8 mouse cellular contexts compared by ENCODE assay signal in the genomic region with DNA sequence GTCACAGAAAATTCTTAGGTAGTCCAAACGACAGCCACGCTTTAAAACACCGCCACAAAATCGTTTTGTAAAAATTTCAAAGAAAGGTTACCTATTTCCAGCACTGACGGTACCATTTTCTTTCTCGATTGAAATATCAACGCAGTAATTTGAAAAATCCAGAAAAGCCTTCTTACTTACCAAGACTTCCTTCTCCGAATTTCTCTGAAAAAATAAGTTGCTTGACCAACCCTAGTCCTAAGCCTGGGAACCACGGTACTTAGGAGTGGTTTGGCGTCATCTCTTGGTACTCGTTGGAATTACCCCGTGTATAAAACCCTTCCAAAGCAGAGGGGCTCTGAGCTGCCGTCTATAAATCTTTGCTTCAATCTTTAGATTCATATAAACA. TPM values are rescaled to one million over a fixed set of nuclear protein-coding genes. Genes with fewer than 3 reads are reported as not detected.
DNase-seq lines count a peak whose midpoint lies in the region; ATAC-seq and TF ChIP-seq lines count a peak whose summit lies in the region.

Gene Tlr6, minus strand, starts transcription at position 255 of the 388 bp plus-strand sequence.

- ATAC-seq in G1E (ENCODE audit: extremely low read depth, insufficient number of reproducible peaks, low FRiP score, poor library complexity, severe bottlenecking): no peak
- ATAC-seq in kidney, postnatal 0 days (replicated peaks; ENCODE audit: low FRiP score, low read depth): no peak
- ATAC-seq in megakaryocyte progenitor cell, adult 5-6 weeks (replicated peaks; ENCODE audit: poor library complexity): peak; percentile 49; the same call in 1 of the 2 replicates

- DNase-seq in layer of hippocampus, adult 2 months (ENCODE audit: low spot score in 2 of 2): peak; percentile 29 to 60
- no peak for DNase-seq in layer of hippocampus, postnatal 36 days
- DNase-seq in G1E (ENCODE audit: low spot score): peak; percentile 15
- DNase-seq in cerebellum, postnatal 36 days: peak; percentile 21 to 24
- DNase-seq in kidney, postnatal 0 days (ENCODE audit: low spot score): peak; percentile 67
- peak; percentile 66 for DNase-seq in thymus, postnatal 25 days
- DNase-seq in embryonic facial prominence, embryonic 10.5 days (ENCODE audit: low spot score): no peak

- H3K4me3 ChIP-seq in layer of hippocampus, adult 2 months: peak within 1 kb of the TSS; percentile 42
- H3K4me3 ChIP-seq in G1E (ENCODE audit: low read depth, low read length): no peak within 1 kb of the TSS
- H3K4me3 ChIP-seq in kidney, postnatal 0 days (replicated peaks; ENCODE audit: low read depth, low read length): 0 out of 2 replicates have a peak within 1 kb of the TSS, but pooled peaks have one; percentile 5
- no peak within 1 kb of the TSS for H3K4me3 ChIP-seq in embryonic facial prominence, embryonic 10.5 days

- no peaks in the 10 kb centered on the region for H3K4me1 ChIP-seq in G1E (ENCODE audit: insufficient read depth, low read depth, low read length)
- H3K4me1 ChIP-seq in kidney, postnatal 0 days (replicated peaks; ENCODE audit: insufficient read depth, low read length): no peaks in the 10 kb centered on the region
- H3K4me1 ChIP-seq in embryonic facial prominence, embryonic 10.5 days: no peaks in the 10 kb centered on the region

- peak; percentile 88 for TF ChIP-seq CTCF in layer of hippocampus, adult 2 months (conservative IDR thresholded peaks at IDR 0.05)
- peak; percentile 66 for TF ChIP-seq CTCF in G1E (IDR thresholded peaks at IDR 0.05; ENCODE audit: low read depth, low read length)
- peak; percentile 52 for TF ChIP-seq CTCF in kidney, postnatal 0 days (IDR thresholded peaks at IDR 0.05; ENCODE audit: low read depth)

- peak within 1 kb of the TSS; percentile 40; the same call in 1 of the 2 replicates for H3K27ac ChIP-seq in layer of hippocampus, adult 2 months
- peak within 1 kb of the TSS; percentile 37; the same call in 1 of the 2 replicates for H3K27ac ChIP-seq in kidney, postnatal 0 days
- H3K27ac ChIP-seq in embryonic facial prominence, embryonic 10.5 days (replicated peaks): no peak within 1 kb of the TSS

- peak within 1 kb of the TSS; percentile 38 for H3K4me2 ChIP-seq in kidney, postnatal 0 days (ENCODE audit: low read length)

- WGBS in kidney, postnatal 0 days: 73% methylated on average over 13 of the region's 13 CpGs
- WGBS in embryonic facial prominence, embryonic 10.5 days: 85% methylated on average over 13 of the region's 13 CpGs

- 0 out of 2 replicates have a peak, but pooled peaks cover 3% of the 10 kb centered on the region for H3K27me3 ChIP-seq in G1E (ENCODE audit: insufficient read depth, low read length)
- no peaks in the 10 kb centered on the region for H3K27me3 ChIP-seq in kidney, postnatal 0 days (ENCODE audit: insufficient read depth, low read length)
- H3K27me3 ChIP-seq in embryonic facial prominence, embryonic 10.5 days (replicated peaks; ENCODE audit: low read depth, poor library complexity, severe bottlenecking): no peaks in the 10 kb centered on the region

- no peaks in the 10 kb centered on the region for H3K36me3 ChIP-seq in G1E (replicated peaks)
- no peaks in the 10 kb centered on the region for H3K36me3 ChIP-seq in kidney, postnatal 0 days (ENCODE audit: insufficient read depth, low read length)
- no peaks in the 10 kb centered on the region for H3K36me3 ChIP-seq in embryonic facial prominence, embryonic 10.5 days (replicated peaks)

- no peaks in the 10 kb centered on the region for H3K9me3 ChIP-seq in G1E (replicated peaks)
- no peaks in the 10 kb centered on the region for H3K9me3 ChIP-seq in kidney, postnatal 0 days (replicated peaks; ENCODE audit: low read length)
- H3K9me3 ChIP-seq in embryonic facial prominence, embryonic 10.5 days: no peaks in the 10 kb centered on the region

- no peak within 1 kb of the TSS for H3K9ac ChIP-seq in kidney, postnatal 0 days (ENCODE audit: low read depth, low read length)

RNA-seq across cellular contexts. Expression of gene Tlr6, which starts in this region (rescaled TPM):
- total RNA-seq in layer of hippocampus, adult 2 months (2021): 1 to 10 TPM in 1 of 2 experiments, under 1 TPM in 1; 0.95 to 1.0 TPM
- total RNA-seq in layer of hippocampus, postnatal 36 days (2021): under 1 TPM; 0.55 to 0.86 TPM
- total RNA-seq in G1E (2014; fragmentation: Nextera tagmentation) (not detected in 2 replicates), G1E (2017) (0.06 and 0.16 TPM in 2 replicates)
- not detected in 2 replicates for polyA plus RNA-seq in G1E (2012)
- 0.32 and 0.42 TPM in 2 replicates for polyA plus RNA-seq in kidney, postnatal 0 days (2015; fragmentation: Nextera tagmentation; extraction: Ambion mirVana)
- total RNA-seq in megakaryocyte progenitor cell, adult 5-6 weeks (2015): 4.5 and 4.8 TPM in 2 replicates
- total RNA-seq in megakaryocyte progenitor cell, adult 5-6 weeks (2017): 3.0 and 3.7 TPM in 2 replicates
- 0.19 and 0.30 TPM in 2 replicates for polyA plus RNA-seq in embryonic facial prominence, embryonic 10.5 days (2016; fragmentation: Nextera tagmentation; extraction: Ambion mirVana)

Comparison
In these comparisons a context has a peak if more than half of its experiments do, and no peak if none do; other contexts are left out.
1. DNase-seq: peak in layer of hippocampus, adult 2 months (2 of 2), cerebellum, postnatal 36 days (2 of 2) and thymus, postnatal 25 days (single experiment); none in layer of hippocampus, postnatal 36 days (0 of 2) and embryonic facial prominence, embryonic 10.5 days (single experiment).
2. Peak in DNase-seq in G1E; RNA of the gene not detected or under 1 TPM.
3. Peak in DNase-seq, H3K4me3 ChIP-seq, H3K27ac ChIP-seq and H3K4me2 ChIP-seq in kidney, postnatal 0 days; RNA of the gene not detected or under 1 TPM.
4. Peak in every context shown above with its lines, with median percentiles within 50 percentile points of each other: CTCF ChIP-seq.